Mouse (Mus musculus): ENCODE measurements at regions not wholly inside any gene's neighbourhood (a gene's known extent, or its start where the extent isn't known, plus 50 kb on each side); places are given as distances from the start of the nearest gene placed in this dataset.

GRCm38 (mm10) chr11:20934191-20935062 lies 103.6 kb upstream of the Lgalsl start:
- no peaks in the 10 kb centered on the region for H3K9me3 ChIP-seq (ENCODE audit: low read length)
- H3K4me2 ChIP-seq (ENCODE audit: low read depth, low read length), result no peak overlapping the region
- H3K4me3 ChIP-seq (ENCODE audit: low read depth, low read length), result no peak overlapping the region
- no peak overlapping the region for H3K27ac ChIP-seq (ENCODE audit: low read depth)
- 43% methylated on average over 2 of the region's 2 CpGs for WGBS (ENCODE audit: insufficient replicate concordance)
- H3K9ac ChIP-seq (replicated peaks), result no peak overlapping the region
- no peaks in the 10 kb centered on the region for H3K27me3 ChIP-seq (ENCODE audit: insufficient read depth, low read length)
- ATAC-seq, result no peak
- H3K36me3 ChIP-seq (replicated peaks; ENCODE audit: insufficient read depth, low read length), result no peaks in the 10 kb centered on the region
- DNase-seq, result no peak
- TF ChIP-seq CTCF (IDR thresholded peaks at IDR 0.05; ENCODE audit: low read depth) (no peak), EP300 (IDR thresholded peaks at IDR 0.05; ENCODE audit: low read depth) (no peak)
- H3K4me1 ChIP-seq (ENCODE audit: insufficient read depth), result peaks cover 4% of the 10 kb centered on the region; the same call in 1 of the 2 replicates

- Histone ChIP-seq H3K4me2 (ENCODE audit: low read depth, low read length) (no peak overlapping the region), H3K27me3 (ENCODE audit: insufficient read depth, low read length) (no peaks in the 10 kb centered on the region), H3K27ac (ENCODE audit: low read depth) (no peak overlapping the region), H3K4me1 (ENCODE audit: insufficient read depth) (peaks cover 4% of the 10 kb centered on the region; the same call in 1 of the 2 replicates), H3K4me3 (ENCODE audit: low read depth, low read length) (no peak overlapping the region), H3K9me3 (ENCODE audit: low read length) (no peaks in the 10 kb centered on the region), H3K9ac (replicated peaks) (no peak overlapping the region), H3K36me3 (replicated peaks; ENCODE audit: insufficient read depth, low read length) (no peaks in the 10 kb centered on the region)
- DNase-seq (no peak), ATAC-seq (no peak)
- TF ChIP-seq CTCF (IDR thresholded peaks at IDR 0.05; ENCODE audit: low read depth), result no peak
- no peak for TF ChIP-seq EP300 (IDR thresholded peaks at IDR 0.05; ENCODE audit: low read depth)
Observed at GRCm38 (mm10) chr11:20935063-20935370, 104.2 kb upstream of the Lgalsl start.

DNA sequence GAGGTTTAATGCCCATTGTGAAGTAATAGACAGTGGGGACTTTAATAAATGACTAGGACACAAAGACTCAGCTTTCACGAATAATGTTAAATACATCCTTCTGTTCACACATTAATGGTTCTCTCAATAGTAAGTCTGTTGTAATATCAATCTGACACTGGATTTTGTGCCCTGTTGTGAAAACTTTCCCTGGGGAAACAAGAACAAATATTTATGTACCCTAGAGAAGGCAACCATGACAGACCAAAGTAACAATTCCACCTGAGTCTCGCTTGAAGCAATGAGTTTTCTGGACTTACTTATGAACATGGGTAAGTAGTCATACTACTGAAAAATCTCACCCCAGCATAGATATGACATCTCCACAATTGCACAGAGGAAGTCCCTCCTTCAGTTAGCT lies 105.1 kb upstream of the Lgalsl start:
- Histone ChIP-seq H3K27ac (ENCODE audit: low read depth) (0 out of 2 replicates have a peak overlapping the region, but pooled peaks have one; percentile 29), H3K9ac (replicated peaks) (no peak overlapping the region), H3K9me3 (ENCODE audit: low read length) (no peaks in the 10 kb centered on the region), H3K4me3 (ENCODE audit: low read depth, low read length) (no peak overlapping the region), H3K4me1 (ENCODE audit: insufficient read depth) (peaks cover 4% of the 10 kb centered on the region; the same call in 1 of the 2 replicates), H3K36me3 (replicated peaks; ENCODE audit: insufficient read depth, low read length) (no peaks in the 10 kb centered on the region), H3K27me3 (ENCODE audit: insufficient read depth, low read length) (no peaks in the 10 kb centered on the region), H3K4me2 (ENCODE audit: low read depth, low read length) (no peak overlapping the region)
- DNase-seq (no peak), ATAC-seq (peak; percentile 58; the same call in 1 of the 2 replicates)
- no peak for TF ChIP-seq EP300 (IDR thresholded peaks at IDR 0.05; ENCODE audit: low read depth)
- no peak for TF ChIP-seq CTCF (IDR thresholded peaks at IDR 0.05; ENCODE audit: low read depth)
- WGBS (ENCODE audit: insufficient replicate concordance), result 58% methylated on average over 2 of the region's 2 CpGs

GRCm38 (mm10) chr11:20936996-20937395 lies 106.1 kb upstream of the Lgalsl start:
- ATAC-seq (no peak), DNase-seq (no peak)
- 76% methylated on average over 1 of the region's 1 CpGs for WGBS (ENCODE audit: insufficient replicate concordance)
- no peaks in the 10 kb centered on the region for H3K36me3 ChIP-seq (replicated peaks; ENCODE audit: insufficient read depth, low read length)
- H3K4me3 ChIP-seq (ENCODE audit: low read depth, low read length), result no peak overlapping the region
- TF ChIP-seq EP300 (IDR thresholded peaks at IDR 0.05; ENCODE audit: low read depth), result no peak
- TF ChIP-seq CTCF (IDR thresholded peaks at IDR 0.05; ENCODE audit: low read depth), result no peak
- H3K4me1 ChIP-seq (ENCODE audit: insufficient read depth), result peaks cover 4% of the 10 kb centered on the region; the same call in 1 of the 2 replicates
- H3K27ac ChIP-seq (ENCODE audit: low read depth), result no peak overlapping the region
- H3K27me3 ChIP-seq (ENCODE audit: insufficient read depth, low read length), result no peaks in the 10 kb centered on the region
- H3K4me2 ChIP-seq (ENCODE audit: low read depth, low read length), result no peak overlapping the region
- no peaks in the 10 kb centered on the region for H3K9me3 ChIP-seq (ENCODE audit: low read length)
- no peak overlapping the region for H3K9ac ChIP-seq (replicated peaks)

DNA sequence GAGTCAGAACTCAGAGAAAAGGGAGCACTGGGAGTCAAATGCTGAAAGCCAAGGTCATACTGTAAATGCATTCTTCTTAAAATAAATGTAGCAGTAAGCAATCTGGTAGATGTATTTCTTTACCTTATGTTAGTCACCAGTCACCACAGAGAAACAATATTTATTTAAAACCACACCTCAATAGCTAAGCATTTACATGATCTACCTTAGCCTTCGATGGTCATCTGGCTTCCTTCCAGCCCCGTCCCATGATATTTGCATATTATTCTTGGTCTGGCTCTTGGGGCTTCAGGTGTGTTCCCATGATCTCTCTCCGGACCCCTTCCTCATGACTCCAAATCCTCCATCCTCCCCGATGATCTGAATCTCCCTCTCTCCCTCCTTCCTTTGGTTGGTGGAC lies 107.1 kb upstream of the Lgalsl start:
- no peaks in the 10 kb centered on the region for H3K36me3 ChIP-seq (replicated peaks; ENCODE audit: insufficient read depth, low read length)
- 81% methylated on average over 4 of the region's 4 CpGs for WGBS (ENCODE audit: insufficient replicate concordance)
- H3K9me3 ChIP-seq (ENCODE audit: low read length), result no peaks in the 10 kb centered on the region
- H3K27me3 ChIP-seq (ENCODE audit: insufficient read depth, low read length), result no peaks in the 10 kb centered on the region
- ATAC-seq, result no peak
- DNase-seq, result no peak
- H3K27ac ChIP-seq (ENCODE audit: low read depth), result no peak overlapping the region
- no peak overlapping the region for H3K4me2 ChIP-seq (ENCODE audit: low read depth, low read length)
- no peak overlapping the region for H3K4me3 ChIP-seq (ENCODE audit: low read depth, low read length)
- H3K4me1 ChIP-seq (ENCODE audit: insufficient read depth), result peaks cover 4% of the 10 kb centered on the region; the same call in 1 of the 2 replicates
- no peak for TF ChIP-seq EP300 (IDR thresholded peaks at IDR 0.05; ENCODE audit: low read depth)
- TF ChIP-seq CTCF (IDR thresholded peaks at IDR 0.05; ENCODE audit: low read depth), result no peak
- no peak overlapping the region for H3K9ac ChIP-seq (replicated peaks)

DNA sequence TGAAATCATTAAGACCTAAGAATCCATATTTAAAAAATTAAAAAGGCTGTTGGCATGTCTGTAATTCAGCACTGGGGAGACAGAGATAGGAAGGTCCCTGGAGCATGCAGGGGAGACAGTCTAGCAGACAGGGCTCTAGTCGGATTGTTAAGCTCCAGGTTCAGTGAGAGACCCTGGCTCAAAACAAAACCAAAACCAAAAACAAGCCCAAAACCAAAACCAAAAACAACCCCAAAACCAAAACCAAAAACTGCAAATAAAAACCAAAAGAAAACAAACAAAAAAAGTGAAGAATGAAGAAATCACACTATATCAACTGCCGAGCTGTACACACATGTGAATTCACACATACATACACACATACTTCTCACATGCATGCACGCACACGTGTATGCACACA lies 108.8 kb upstream of the Lgalsl start:
- H3K9ac ChIP-seq (replicated peaks), result no peak overlapping the region
- DNase-seq (no peak), ATAC-seq (no peak)
- no peaks in the 10 kb centered on the region for H3K9me3 ChIP-seq (ENCODE audit: low read length)
- H3K36me3 ChIP-seq (replicated peaks; ENCODE audit: insufficient read depth, low read length), result no peaks in the 10 kb centered on the region
- H3K4me2 ChIP-seq (ENCODE audit: low read depth, low read length), result no peak overlapping the region
- H3K27ac ChIP-seq (ENCODE audit: low read depth), result no peak overlapping the region
- no peaks in the 10 kb centered on the region for H3K27me3 ChIP-seq (ENCODE audit: insufficient read depth, low read length)
- 75% methylated on average over 4 of the region's 4 CpGs for WGBS (ENCODE audit: insufficient replicate concordance)
- no peak for TF ChIP-seq EP300 (IDR thresholded peaks at IDR 0.05; ENCODE audit: low read depth)
- no peak for TF ChIP-seq CTCF (IDR thresholded peaks at IDR 0.05; ENCODE audit: low read depth)
- H3K4me3 ChIP-seq (ENCODE audit: low read depth, low read length), result no peak overlapping the region
- peaks cover 4% of the 10 kb centered on the region; the same call in 1 of the 2 replicates for H3K4me1 ChIP-seq (ENCODE audit: insufficient read depth)

Measured in liver, postnatal 0 days (tissue).